Mouse (Mus musculus) bone marrow, adult 2 months (tissue): ENCODE results near the gene Prss22.

Experiments used
- CTCF ChIP-seq: fragments of 200-500 bp; IDR thresholded peaks from 2 replicates; pipeline ENCODE4 v1.5.1; 2011; ENCODE audit warnings: low read length, control low read depth; ENCODE audit not compliant: control insufficient read depth, insufficient read depth
- POLR2A ChIP-seq: fragments of 200-500 bp; IDR thresholded peaks from 2 replicates; pipeline ENCODE4 v1.6.1; 2011; ENCODE audit warnings: low read depth, mild to moderate bottlenecking, control low read depth, low read length, borderline replicate concordance; ENCODE audit not compliant: control insufficient read depth

DNA sequence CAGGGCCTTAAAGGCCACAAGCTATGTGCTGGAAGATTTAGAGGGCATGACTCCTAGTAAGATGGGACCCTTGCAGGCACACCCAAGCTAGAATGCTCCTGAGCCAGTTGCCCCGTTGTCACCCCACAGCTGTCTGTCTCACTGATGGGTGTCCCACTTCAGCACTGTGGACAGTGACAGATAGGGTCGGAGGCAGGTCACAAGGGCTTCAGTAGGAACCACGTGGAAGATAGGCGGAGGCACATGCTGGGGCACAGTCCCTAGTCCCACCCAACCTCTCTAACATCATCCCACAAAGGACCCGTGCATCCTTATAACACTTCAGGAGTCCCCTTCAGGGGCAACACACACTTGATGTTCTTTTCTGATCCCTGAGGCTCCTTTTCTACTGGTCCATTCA, 48.1 kb upstream of the Prss22 start:
- TF ChIP-seq CTCF (no peak), POLR2A (no peak)
